Mouse (Mus musculus): ENCODE data around the gene Adgrb3. TPM values are rescaled to one million over a fixed set of nuclear protein-coding genes. Genes with fewer than 3 reads are reported as not detected.
"Not testable (repeated sequence)": the region's sequence is repeated elsewhere in the genome, so short reads cannot be mapped to it uniquely, and the experiment has no call there.

Adgrb3 gene
- polyA plus RNA-seq, 1 experiment from 2014 or later: not detected

DNA sequence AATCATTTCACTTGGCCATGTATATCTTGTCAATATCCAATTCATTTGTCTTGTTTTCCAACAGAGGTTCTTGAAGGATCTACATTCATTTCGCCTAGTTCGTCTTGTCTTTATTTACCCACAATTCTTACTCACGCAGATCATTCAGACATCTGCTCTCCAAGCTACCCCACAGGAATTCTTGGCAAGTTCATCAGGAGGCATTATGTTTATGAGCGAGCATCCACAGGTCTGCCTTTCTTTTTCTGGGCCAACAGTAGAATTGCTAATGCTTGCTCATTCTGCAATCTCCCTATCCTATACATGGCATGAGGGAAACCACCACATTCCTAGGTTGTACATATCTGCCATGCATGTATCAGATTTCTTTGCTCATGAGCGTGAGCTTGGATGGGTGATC is 99.7 kb downstream of the Adgrb3 start:
- ChIA-PET POLR2A (no interaction called here), CTCF (no interaction called here)
- no peak for TF ChIP-seq CTCF (IDR thresholded peaks at IDR 0.05)
- no peaks in the 10 kb centered on the region for H3K27me3 ChIP-seq
- in situ Hi-C loops (cut with MboI; ENCODE audit: low pct_unique_long_range_greater_than_20kb): no loop called here
- no peak for DNase-seq (ENCODE audit: low read depth, low spot score)
- no peak for ATAC-seq

DNA sequence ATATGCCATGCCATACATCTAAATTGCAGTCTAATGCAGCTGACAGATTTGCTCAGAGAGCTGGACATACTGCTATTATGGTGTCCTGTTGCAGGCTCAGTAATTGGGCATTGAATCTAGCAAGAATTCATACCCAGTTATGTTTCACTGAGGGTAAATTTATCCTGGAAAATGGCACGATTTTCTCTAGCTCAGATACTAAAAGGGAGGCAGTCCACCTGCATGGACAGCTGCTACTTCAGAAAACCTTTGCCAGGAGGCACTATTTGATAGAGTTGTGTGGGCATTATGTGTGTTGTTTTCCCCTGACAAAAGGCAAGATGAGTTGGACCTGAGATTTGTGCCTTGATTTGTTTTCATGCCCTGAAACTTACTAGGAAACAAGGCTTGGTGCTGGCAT is 118.0 kb downstream of the Adgrb3 start:
- no peak for DNase-seq (ENCODE audit: low read depth, low spot score)
- POLR2A ChIA-PET: no interaction called here
- CTCF ChIA-PET: no interaction called here
- in situ Hi-C loops (cut with MboI; ENCODE audit: low pct_unique_long_range_greater_than_20kb): no loop called here
- H3K27me3 ChIP-seq: no peaks in the 10 kb centered on the region
- ATAC-seq: no peak
- no peak for TF ChIP-seq CTCF (IDR thresholded peaks at IDR 0.05)

DNA sequence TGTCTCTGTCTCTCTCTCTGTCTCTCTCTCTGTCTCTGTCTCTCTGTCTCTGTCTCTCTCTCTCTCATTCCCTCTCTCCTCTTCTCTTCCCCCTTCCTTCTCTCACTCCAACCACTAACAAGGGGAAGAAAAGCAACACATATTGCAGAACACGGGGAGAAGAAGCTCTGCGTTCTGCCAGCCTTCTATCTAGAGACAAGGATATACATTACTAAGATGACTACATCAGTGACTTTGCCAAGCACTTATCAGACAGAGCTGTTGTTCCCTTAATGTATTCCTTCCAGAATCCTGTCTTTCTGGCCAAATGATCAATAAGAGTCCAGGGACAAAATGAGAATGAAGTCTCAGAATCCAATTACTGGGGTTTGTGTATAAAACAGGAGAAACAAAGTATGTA is 123.2 kb downstream of the Adgrb3 start:
- no peak for DNase-seq (ENCODE audit: low read depth, low spot score)
- CTCF ChIA-PET: no interaction called here
- H3K27me3 ChIP-seq: no peaks in the 10 kb centered on the region
- no peak for ATAC-seq
- in situ Hi-C loops (cut with MboI; ENCODE audit: low pct_unique_long_range_greater_than_20kb): no loop called here
- POLR2A ChIA-PET: no interaction called here
- TF ChIP-seq CTCF (IDR thresholded peaks at IDR 0.05): no peak

- DNase-seq (ENCODE audit: low read depth, low spot score) (no peak), ATAC-seq (no peak)
- CTCF ChIA-PET: no interaction called here
- H3K27me3 ChIP-seq: no peaks in the 10 kb centered on the region
- POLR2A ChIA-PET: no interaction called here
- in situ Hi-C loops (cut with MboI; ENCODE audit: low pct_unique_long_range_greater_than_20kb): no loop called here
- no peak for TF ChIP-seq CTCF (IDR thresholded peaks at IDR 0.05)
These were observed 130.7 kb downstream of the Adgrb3 start for GRCm38 (mm10) chr1:25698702-25699250.

- in situ Hi-C loops (cut with MboI; ENCODE audit: low pct_unique_long_range_greater_than_20kb): no loop called here
- ATAC-seq: no peak
- ChIA-PET CTCF (no interaction called here), POLR2A (no interaction called here)
- DNase-seq (ENCODE audit: low read depth, low spot score): no peak
- TF ChIP-seq CTCF (IDR thresholded peaks at IDR 0.05): no peak
- H3K27me3 ChIP-seq: no peaks in the 10 kb centered on the region
These were observed 132.3 kb downstream of the Adgrb3 start for GRCm38 (mm10) chr1:25697179-25697578.

- H3K27me3 ChIP-seq: no peaks in the 10 kb centered on the region
- CTCF ChIA-PET: no interaction called here
- POLR2A ChIA-PET: no interaction called here
- in situ Hi-C loops (cut with MboI; ENCODE audit: low pct_unique_long_range_greater_than_20kb): no loop called here
- TF ChIP-seq CTCF (IDR thresholded peaks at IDR 0.05): peak; percentile 31
- DNase-seq (ENCODE audit: low read depth, low spot score): no peak
- ATAC-seq: no peak
These were observed 132.7 kb downstream of the Adgrb3 start for GRCm38 (mm10) chr1:25696771-25697170.

GRCm38 (mm10) chr1:25682118-25682517 is 147.4 kb downstream of the Adgrb3 start:
- H3K27me3 ChIP-seq: no peaks in the 10 kb centered on the region
- CTCF ChIA-PET: no interaction called here
- in situ Hi-C loops (cut with MboI; ENCODE audit: low pct_unique_long_range_greater_than_20kb): no loop called here
- POLR2A ChIA-PET: no interaction called here
- no peak for DNase-seq (ENCODE audit: low read depth, low spot score)
- TF ChIP-seq CTCF (IDR thresholded peaks at IDR 0.05): no peak
- ATAC-seq: no peak

GRCm38 (mm10) chr1:25679656-25680055 is 149.9 kb downstream of the Adgrb3 start:
- no peak for ATAC-seq
- H3K27me3 ChIP-seq: no peaks in the 10 kb centered on the region
- in situ Hi-C loops (cut with MboI; ENCODE audit: low pct_unique_long_range_greater_than_20kb): no loop called here
- TF ChIP-seq CTCF (IDR thresholded peaks at IDR 0.05): no peak
- CTCF ChIA-PET: no interaction called here
- POLR2A ChIA-PET: no interaction called here
- DNase-seq (ENCODE audit: low read depth, low spot score): no peak

DNA sequence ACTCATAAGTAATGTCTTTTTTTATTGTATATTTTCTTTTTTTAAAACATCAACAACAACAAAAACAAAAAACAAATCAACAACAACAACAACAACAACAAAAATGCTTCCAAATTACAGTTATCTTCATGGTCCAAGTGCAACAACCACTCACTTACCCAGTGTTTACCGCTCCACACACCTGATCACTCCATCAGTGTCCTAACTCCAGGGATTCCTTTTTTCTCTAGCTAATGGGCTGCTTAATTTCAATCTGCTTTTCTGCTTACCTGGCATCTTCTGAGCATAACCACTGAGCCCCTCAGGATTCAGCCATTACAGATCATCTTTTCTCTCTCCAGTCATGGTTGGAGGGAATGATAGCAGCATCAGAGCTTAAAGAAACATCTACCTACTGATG is 176.8 kb downstream of the Adgrb3 start:
- TF ChIP-seq CTCF (IDR thresholded peaks at IDR 0.05): no peak
- POLR2A ChIA-PET: no interaction called here
- DNase-seq (ENCODE audit: low read depth, low spot score) (no peak), ATAC-seq (no peak)
- in situ Hi-C loops (cut with MboI; ENCODE audit: low pct_unique_long_range_greater_than_20kb): no loop called here
- no peaks in the 10 kb centered on the region for H3K27me3 ChIP-seq
- CTCF ChIA-PET: no interaction called here

- ATAC-seq (no peak), DNase-seq (ENCODE audit: low read depth, low spot score) (no peak)
- in situ Hi-C loops (cut with MboI; ENCODE audit: low pct_unique_long_range_greater_than_20kb): no loop called here
- no peak for TF ChIP-seq CTCF (IDR thresholded peaks at IDR 0.05)
- ChIA-PET POLR2A (no interaction called here), CTCF (no interaction called here)
- H3K27me3 ChIP-seq: peaks cover 3% of the 10 kb centered on the region
These were observed 185.3 kb downstream of the Adgrb3 start for GRCm38 (mm10) chr1:25644256-25644655.

DNA sequence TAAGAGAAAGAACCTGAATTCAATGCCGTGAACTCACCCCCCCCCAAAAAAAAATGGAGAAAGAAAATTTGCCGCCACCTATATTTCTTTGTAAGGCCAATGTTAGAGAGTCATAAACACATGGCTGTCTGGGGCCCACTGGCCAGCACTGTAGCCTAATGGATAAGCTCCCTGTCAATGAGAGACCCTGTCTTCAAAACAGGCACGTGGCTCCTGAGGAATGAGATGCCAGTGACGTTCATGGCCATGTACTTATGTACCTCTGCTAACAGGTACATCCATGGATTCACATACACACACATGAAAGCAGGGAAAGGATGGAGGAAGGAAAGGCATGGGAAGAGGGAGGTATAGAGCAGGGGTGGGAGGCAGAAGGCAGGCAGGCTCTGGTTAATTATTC is 208.0 kb downstream of the Adgrb3 start:
- TF ChIP-seq CTCF (IDR thresholded peaks at IDR 0.05): no peak
- peaks cover 28% of the 10 kb centered on the region for H3K27me3 ChIP-seq
- no peak for ATAC-seq
- CTCF ChIA-PET: no interaction called here
- in situ Hi-C loops (cut with MboI; ENCODE audit: low pct_unique_long_range_greater_than_20kb): no loop called here
- no peak for DNase-seq (ENCODE audit: low read depth, low spot score)
- POLR2A ChIA-PET: interaction anchor here (0.5 kb wide), 1 partner anchor 1135 kb away, joined by 6 read pairs; no protein-coding TSS in a partner anchor

GRCm38 (mm10) chr1:25616954-25617353 is 212.6 kb downstream of the Adgrb3 start:
- in situ Hi-C loops (cut with MboI; ENCODE audit: low pct_unique_long_range_greater_than_20kb): loop anchor here (5.0 kb wide), 1 partner anchor 1250 kb away; no protein-coding TSS in a partner anchor
- H3K27me3 ChIP-seq: peaks cover 28% of the 10 kb centered on the region
- ATAC-seq: no peak
- TF ChIP-seq CTCF (IDR thresholded peaks at IDR 0.05): no peak
- ChIA-PET POLR2A (no interaction called here), CTCF (interaction anchor here (0.7 to 0.9 kb wide), 3 partner anchors 8 to 106 kb away, joined by 3 read pairs; no protein-coding TSS in a partner anchor)
- no peak for DNase-seq (ENCODE audit: low read depth, low spot score)

GRCm38 (mm10) chr1:25610776-25611175 is 218.7 kb downstream of the Adgrb3 start:
- ATAC-seq; POLR2A ChIA-PET; in situ Hi-C loops (cut with MboI; ENCODE audit: low pct_unique_long_range_greater_than_20kb); DNase-seq (ENCODE audit: low read depth, low spot score); H3K27me3 ChIP-seq; CTCF ChIA-PET: not testable (repeated sequence)

All from Patski (cell line).